ENCODE assay signal across 2 mouse cellular contexts in genomic region chr6:34331804-34332203, GRCm38 (mm10). TPM values are rescaled to one million over a fixed set of nuclear protein-coding genes. Genes with fewer than 3 reads are reported as not detected.
"Had no signal": no experiment of that assay in that cellular context is flagged by ENCODE, and none has a peak within 500 bp of the region (broad histone marks: within the 10 kb centered on the region; RNA-seq: fewer than 3 reads in every experiment).

No protein-coding gene starts in this region.

RNA-seq across cellular contexts. Expression of gene Akr1b8, which starts 22.1 kb away (rescaled TPM):
- total RNA-seq: megakaryocyte, adult 5-6 weeks; megakaryocyte-erythroid progenitor cell, adult 5-6 weeks had no signal
